Mouse (Mus musculus) brain, embryonic 18.5 days (tissue): ENCODE measurements at regions not wholly inside any gene's neighbourhood (a gene's known extent, or its start where the extent isn't known, plus 50 kb on each side); places are given as distances from the start of the nearest gene placed in this dataset.

Source experiments
- DNase-seq: peaks from one replicate; pipeline ENCODE4 v3.0.0-alpha.2; 2012; ENCODE audit warnings: low read depth, low spot score

DNA sequence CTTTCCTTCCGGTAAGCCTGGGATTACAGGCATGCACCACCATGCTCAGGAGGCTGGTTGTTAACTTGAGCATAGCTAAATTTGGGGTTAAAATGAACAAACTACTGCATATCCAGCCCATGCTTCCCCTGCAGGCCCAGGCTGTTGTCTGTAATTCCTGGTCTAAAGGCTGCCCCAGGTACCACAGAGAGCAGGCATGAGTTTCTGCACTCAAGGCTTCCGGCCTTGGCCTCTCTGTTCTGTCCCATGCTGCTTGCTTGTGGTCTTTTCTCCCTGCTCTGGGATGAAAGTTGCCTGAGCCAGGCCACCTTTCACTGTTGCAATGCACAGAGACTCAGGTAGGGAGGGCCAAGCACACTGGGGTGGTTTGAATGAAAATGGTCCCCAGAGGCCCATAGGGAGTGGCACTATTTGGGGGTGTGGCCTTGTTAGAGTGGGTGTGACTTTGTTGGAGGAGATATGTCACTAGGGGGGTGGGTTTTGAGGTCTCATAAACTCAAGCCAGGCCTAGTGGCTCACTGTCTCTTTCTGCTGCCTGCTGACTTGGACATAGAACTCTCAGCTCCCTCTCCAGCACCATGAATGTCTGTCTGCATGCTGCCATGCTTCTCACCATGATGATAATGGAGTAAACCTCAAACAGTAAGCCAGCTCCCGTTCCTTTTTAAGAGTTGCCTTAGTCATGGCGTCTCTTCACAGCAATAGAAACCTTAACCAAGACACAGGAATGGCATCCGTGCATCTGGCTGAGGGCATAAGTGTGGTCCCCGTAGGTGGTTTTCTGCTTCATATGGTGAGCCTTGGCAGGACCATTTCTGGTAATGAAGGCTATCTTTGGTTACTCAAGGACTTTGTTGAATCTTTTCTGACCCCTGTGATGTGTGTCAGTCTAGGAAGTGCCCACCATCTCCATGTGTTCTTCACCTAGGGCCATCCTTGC is 86.7 kb upstream of the Zfp366 start:
- no peak for DNase-seq

DNA sequence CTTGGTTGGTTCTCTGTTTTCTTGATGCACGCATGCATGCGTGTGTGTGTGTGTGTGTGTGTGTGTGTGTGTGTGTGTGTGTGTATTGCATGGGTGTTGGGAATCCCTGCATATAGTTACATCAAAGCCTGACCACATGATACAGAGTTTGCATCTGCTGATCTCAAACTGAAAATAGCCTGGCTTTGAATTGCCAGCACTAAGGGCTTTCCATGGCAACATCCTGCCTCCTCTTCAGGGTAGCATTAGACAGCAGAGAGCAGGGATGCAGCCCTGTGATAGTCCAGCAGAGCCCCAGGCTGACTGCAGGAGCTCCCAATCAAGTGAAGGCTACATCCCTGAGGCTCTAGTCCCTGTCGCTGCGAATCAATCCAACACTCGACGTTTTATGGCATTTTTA is 87.8 kb upstream of the Zfp366 start:
- DNase-seq, result no peak

DNA sequence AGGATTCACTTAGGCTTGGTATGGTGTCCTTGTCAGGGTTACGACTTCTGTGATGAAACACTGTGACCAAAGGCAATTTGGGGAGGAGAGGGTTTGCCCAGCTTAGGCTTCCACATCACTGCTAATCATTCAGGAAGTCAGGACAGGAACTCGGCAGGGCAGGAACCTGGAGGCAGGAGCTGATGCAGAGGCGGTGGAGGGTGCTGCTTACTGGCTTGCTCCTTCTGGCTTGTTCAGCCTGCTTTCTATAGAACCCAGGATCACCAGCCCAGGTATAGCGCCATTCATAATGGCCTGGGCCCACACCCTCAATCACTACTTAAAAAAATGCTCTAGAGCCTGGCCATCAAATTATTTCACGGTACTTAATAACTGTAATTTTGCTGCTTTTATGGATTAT is 89.6 kb upstream of the Zfp366 start:
- no peak for DNase-seq

DNA sequence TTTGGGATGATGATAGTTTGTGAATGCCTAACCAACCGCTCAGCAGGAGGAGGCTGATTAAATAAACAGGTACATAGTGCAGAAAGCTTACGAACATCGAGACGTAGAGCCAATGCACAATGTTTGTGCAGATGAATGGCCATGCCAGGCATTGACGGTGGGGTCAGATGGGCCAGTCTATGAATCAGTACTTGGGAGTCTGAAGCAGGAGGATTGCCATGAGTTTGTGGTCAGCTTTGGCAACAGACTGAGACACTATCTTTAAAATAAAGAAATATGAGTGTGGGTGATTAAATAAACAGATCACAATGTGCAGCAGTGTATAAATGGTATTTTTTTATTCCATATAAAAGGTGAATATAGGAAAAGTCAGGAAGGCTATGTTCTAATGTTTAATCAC is 90.4 kb upstream of the Zfp366 start:
- DNase-seq, result no peak

DNA sequence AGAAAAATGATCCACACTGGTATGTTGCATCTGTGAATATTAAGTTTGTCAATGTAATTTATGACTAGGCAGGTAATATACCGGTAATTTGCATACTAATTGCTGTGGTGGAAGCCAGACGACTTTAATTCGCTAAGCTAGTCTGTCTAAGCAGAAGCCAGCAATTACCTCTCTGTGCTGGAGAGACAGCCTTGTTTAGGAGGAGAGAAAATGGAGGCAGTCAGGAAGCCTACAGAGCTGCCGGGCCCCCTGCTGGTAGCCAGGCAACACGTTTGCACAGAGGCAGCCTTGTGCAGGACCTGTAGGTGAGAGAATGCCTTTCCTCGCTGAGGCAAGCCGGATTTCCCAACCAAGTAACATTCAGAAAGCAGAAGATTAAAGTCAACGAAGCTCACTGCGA is 91.4 kb upstream of the Zfp366 start:
- peak; percentile 75 for DNase-seq

DNA sequence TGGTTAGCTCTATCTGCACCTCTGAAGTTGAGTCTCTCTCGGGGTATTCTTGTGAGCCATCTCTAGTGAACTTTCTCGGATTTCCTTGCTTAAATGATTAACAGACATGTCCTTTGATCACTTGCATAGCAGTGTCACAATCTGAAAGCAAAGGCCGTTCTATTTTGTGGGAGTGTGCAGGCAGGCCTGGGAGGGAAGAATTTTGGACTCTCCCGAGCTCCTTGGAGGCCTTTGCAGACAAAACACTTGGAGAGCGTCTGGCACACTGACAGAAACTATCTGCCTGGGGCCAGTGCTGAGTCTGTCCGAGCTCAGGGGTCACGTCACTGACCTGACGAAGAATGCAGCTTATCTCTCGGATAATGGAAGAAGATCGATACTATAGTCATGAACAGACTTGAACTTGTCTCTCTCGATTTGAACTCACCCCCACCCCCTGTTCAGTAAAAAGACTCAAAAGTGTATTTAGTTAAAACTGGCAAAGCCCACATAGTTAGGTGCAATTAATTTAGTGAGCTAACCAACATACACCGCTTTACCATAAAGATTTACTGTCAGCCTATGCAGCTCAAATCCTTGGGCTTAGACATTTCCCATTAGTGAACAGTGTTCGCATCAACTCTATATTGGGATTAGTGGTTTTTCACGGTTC is 92.2 kb upstream of the Zfp366 start:
- no peak for DNase-seq

DNA sequence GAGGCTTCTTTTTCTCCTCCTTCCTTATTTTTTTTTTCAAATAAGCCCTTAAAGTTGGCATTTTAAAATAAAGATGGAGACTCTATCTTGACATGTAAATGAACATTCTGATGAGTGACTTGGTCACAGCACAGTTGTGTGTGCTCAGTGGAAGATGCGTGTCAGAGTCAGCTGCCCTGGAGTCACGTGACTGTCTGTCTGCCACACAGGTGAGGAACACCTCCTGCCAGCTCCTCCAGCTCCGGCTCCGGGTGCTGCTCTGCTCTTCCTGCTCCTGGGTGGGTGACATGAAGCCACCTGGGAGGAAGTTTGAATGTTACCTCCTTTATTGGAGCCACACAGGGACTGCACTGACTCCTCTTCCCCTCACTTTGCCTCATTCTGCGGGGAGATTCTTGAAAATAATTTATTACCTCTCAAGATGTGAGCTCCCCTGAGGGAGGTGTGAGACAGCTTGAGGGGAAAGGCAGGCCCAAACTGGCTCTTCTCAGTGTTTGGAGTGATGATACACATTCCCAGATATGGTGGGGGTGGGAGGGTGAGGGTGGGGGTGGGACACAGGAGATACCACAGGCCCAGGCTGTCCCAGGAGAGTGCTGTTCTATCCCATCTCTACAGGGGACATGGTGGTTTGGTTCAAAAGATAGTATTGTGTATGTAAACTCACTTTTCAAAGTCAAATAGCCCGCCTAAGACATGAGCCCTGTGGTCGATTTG is 92.9 kb upstream of the Zfp366 start:
- no peak for DNase-seq

DNA sequence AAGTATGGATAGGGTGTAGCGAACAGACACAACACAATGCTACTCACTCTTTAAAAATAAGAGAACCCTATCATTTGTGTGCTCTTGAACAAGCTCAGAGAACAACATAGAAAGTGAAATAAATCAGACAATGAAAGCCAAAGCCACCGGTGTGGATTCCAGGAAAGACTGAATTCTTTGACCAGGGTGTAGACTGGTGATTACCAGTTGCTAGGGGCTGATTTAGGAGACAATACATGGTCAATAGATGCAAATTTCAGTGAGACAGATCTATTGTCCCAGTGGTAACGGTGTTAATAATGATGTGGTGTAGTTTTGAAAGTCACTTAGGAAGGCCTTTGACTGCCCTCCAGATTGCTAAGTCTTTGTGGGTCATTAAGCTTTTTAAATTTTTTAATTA is 94.3 kb upstream of the Zfp366 start:
- DNase-seq, result no peak

DNA sequence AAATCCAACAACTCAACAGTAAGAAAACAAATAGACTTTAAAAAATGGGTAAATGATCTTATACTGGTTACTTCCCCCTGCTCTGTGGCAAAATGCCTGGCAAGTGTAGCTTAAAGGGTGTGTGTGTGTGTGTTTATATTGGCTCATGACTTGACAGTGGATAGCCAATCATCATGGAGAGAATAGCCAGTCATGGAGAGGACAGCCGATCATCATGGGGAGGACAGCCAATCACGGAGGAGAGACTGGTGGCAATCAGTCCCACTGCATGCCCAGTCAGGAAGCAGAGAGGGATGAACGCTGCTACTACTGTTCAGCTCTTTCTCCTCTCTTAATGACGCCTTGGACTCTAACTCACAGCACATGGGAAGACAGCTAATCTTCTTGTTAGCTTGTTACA is 96.3 kb upstream of the Zfp366 start:
- no peak for DNase-seq

DNA sequence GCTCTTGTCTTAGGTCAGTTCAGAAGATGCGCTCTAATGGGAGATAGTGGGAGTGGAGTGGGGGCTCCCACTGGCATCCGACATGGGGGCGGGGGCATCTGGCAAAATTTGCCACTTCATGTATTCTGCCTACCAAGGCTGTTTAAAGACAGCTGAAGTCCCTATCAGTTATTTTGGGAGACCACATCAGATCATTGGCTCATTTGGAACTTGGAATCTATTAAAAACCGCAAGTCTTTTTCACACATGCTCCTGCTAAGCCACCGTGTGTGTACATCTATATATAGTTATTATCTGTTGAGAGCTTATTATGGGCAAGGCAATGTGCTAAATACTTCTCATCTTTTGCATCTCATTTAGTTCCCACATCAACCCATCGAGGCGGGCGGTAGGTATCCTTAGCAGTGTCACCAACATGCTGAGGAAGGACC is 95.0 kb upstream of the 1700024P04Rik start:
- no peak for DNase-seq

DNA sequence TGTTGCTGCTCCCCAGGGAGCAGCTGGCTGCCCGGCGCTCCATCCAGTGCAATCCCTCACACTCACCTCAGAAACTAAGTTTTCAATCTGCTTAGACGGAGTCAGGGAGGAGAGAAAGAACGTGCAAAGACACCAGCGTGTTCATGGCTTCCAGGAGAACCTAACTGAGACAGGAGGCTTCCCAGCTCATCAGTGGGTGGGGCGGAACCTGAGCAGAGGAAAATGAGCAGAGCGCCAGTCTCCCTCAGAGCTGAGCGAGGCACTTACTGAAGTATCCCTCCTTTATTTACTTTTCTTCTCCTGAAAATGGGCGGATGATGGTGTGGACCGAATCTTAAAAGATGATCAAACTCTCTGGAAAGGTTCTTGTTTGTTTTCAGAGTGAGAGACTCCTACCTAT is 94.3 kb upstream of the 1700024P04Rik start:
- DNase-seq, result no peak

DNA sequence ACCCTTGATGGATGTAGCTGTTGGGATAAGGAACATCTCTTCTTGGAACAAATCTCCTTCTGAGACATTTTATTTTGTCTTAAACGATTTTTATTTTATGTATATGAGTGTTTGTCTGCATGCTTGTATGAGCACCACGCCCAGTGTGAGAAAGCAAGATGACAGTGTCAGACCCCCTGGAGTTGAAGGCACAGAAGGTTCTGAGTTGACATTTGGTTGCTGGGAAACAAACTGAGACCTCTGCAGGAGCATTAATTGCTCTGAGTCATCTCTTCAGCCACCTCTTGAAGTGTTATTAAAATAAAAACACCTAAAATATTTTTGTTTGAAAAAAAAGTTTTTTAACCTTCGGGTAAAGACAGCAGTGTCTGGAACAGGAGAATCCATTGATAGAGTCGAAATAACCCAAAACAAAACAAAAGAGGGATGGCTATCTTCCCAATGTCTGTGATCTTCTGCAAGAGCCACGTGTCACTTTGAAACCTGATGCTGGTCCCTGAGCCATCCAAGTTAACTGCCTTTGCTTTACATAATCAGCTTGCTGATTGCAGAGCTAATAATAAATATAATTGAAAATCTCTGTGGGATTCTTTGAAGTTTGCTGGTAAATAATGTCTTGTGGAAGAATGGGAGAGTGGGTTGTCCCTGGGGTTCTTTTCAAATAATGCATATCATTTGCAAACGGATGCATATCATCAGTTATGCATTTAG is 92.8 kb upstream of the 1700024P04Rik start:
- DNase-seq, result no peak

DNA sequence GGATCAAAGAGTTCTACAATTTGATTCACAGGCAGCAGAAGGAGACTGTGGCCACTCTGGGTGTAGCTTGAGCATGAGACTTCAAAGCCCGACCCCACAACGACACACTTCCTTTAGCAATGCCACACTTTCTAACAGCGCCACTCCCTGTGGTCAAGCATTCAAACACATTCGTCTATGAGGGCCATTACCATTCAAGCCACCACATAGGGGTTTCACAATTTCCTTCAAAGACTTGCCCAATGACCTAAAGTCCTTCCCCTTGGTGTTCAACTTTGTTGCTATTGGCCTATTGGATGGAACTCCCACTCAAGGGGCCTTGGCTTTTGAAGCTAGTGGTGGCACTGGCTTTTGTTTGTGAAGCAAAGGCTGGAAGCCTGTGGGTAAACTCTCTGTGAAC is 91.1 kb upstream of the 1700024P04Rik start:
- DNase-seq, result no peak

DNA sequence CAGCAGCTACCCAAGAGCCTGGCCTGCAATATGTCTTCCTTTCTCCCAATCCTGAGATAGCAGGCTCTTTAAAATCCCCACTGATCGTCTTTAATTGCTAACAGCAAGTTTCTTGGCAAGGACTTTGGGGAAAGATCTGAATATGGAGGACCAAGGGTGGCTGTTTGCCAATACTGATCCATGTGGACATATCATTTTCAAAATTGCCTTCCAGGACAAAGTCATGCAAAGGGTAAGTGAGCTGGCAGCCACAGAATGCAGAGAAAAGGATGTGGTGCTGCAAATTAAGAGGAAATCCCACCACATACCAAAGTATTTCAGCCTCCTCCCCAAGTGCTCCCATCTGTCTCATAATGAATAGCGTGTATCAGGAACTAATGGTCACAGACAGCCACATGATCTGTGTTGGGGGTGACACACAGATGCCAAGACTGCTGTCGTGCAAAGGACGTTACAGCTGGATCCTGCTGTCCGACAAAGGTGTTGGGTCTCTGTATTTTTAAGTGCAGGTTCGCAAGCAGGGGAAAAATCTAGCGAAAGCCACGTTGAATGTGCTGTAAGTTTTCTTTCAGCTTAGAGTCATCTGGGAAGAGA is 87.6 kb upstream of the 1700024P04Rik start:
- no peak for DNase-seq

DNA sequence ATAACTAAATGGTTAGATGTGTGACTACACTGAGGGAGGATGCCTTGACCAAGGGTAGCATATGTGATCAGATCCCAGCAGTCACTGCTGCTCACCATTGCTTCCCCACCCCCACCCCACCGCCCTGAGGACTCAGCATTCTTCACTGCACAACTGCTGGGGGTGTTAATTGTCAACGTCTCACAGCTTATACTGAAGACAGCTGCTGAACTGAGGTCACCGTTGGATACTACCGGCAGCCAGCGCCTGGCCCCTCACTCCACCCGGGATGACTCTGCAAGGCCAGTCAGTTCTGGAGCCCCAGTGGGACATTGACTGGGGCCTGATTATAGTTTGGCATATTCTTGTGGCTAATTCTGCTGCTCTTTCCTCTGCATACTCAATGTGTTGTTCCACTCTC is 87.0 kb upstream of the 1700024P04Rik start:
- DNase-seq, result no peak

DNA sequence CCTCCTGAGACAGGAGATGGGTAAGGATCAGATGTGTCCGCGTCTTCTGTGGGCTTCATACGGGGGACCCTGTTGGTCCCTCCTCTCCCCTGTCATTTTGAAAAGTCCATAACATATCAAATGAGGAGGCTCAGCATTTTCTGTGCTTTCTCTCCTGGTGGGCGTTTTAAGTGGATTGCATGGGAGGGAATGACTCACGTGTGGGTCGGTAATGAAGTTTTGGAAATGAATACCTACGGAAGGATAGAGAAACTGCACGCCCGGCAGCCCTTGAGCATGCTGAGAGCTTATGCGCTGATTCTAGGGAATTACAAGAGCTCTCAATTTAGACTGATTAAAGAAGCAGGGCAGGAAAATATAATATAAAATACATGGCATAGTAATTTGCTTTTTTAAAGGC is 85.4 kb upstream of the 1700024P04Rik start:
- no peak for DNase-seq

DNA sequence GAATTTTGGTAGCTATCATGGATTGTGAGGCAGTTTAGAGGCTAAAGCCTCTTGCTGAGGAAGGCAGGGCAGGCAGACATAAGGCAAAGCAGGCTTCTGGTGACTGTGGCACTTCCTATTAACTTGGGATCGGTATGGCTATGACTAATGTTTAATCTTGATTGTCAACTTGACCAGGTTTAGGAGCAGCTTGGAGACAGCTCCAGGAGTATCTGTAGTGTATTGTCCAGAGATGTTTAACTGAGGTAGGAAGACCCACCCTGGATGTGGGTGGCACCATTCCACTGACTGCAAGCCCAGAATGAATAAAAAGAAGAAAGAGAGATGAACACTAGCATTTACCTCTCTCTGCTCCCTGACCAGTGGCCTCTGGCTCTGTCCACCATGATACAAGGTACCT is 83.1 kb upstream of the 1700024P04Rik start:
- no peak for DNase-seq

DNA sequence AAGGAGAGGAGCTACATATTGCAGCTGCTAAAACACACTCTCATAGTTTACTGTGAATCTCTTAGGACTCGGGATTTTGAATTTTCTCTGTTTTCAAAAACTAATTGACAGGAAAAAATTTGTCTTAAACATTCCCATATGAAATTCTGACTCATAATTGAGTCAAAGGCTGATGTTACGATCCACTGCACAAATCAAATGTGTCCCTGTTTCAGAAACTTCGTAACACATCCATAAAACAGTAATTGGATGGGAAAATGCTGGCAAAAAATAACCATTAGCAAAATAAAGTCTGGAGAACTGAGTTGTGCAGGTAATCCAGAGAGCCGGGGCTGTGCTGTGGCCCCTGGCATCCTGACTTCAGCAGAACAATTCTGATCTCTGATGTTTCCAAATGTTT is 79.1 kb upstream of the 1700024P04Rik start:
- no peak for DNase-seq

DNA sequence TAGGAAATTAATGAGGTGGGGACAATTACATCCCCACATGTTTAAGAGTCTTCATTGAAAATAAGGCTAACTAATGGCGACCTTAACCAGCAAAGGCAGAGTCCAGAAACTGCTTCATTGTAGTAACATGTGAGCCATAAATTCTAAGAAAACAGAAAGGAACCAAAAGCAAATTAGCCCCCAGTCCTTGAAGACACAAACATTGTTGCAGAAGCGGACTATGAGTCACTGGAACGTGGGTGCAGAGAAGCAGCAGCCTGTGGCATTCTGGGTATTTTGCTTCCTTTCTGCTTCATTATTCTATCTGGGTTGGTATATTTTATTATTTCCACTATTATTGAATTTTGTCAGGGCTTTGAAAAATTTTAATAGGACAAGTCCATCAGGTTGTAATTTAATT is 78.6 kb upstream of the 1700024P04Rik start:
- DNase-seq, result no peak

DNA sequence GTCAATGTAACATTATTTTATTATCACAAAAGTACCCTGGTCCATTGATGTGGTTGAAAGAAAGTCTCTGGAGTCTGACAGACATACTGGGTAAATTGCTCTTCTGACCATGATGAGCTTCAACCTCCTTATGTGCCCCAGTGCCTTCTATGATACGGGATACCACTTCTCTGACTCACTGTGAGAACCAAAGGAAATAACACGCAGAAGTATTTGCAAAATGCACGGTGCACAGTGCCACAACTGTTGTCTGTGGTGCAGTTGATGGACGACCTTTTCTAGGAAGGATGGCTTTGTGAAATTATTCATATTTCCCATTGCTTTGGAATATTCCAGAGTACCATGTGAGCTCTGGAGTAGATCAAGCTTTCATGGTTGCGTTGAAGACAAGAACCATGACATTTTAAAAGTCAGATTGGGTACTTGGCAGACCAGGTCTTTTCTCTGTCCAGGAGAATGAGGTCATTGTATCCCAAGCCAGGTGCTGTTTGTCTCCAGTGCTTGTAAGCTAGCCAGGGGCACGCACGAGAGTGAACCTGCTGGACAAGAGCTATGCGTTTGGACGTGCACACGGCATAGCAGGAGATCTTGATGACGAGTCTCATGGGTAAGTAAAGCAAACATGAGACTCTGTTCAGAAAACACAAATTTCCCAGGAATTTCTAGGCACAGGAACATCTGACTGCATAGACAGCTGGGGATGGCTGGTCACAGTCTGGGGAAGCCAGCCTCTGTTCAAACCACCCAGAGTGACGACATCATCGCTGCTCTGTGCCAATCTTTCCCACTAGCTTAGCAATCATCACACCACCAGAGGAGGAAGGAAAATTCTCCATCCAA is 74.0 kb upstream of the 1700024P04Rik start:
- no peak for DNase-seq

DNA sequence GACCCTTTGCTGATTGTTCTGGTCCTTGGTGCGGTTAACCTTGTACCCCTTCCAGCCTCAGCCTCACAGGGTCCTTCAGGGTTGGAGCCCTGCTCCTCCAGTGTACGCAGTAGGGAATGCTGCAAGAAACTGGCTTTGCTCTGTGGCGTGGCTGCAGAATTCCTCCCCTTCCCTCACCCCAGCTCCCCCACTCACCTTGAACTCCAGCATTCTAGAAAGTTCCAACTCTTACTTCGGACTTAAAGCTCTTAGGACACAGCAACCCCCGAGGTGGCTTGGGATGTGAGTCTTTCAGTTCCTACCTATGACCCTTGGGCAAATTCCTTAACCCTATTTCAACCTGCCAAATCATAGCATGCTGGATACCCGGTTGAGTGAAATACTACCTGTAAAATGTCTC is 73.3 kb upstream of the 1700024P04Rik start:
- DNase-seq, result no peak
